Mouse (Mus musculus) retina, postnatal 1 day (tissue): ENCODE results near the gene Kcng1.

Source experiments
- DNase-seq: peaks from one replicate; pipeline ENCODE4 v3.0.0-alpha.2; 2012

Kcng1 gene

GRCm38 (mm10) chr2:168281582-168281981 is at the start of gene Kcng1:
TSS of gene Kcng1 (minus strand) at chr2:168281736.
- DNase-seq = no peak

GRCm38 (mm10) chr2:168330421-168331070 is 49.0 kb upstream of the Kcng1 start:
- no peak for DNase-seq

DNA sequence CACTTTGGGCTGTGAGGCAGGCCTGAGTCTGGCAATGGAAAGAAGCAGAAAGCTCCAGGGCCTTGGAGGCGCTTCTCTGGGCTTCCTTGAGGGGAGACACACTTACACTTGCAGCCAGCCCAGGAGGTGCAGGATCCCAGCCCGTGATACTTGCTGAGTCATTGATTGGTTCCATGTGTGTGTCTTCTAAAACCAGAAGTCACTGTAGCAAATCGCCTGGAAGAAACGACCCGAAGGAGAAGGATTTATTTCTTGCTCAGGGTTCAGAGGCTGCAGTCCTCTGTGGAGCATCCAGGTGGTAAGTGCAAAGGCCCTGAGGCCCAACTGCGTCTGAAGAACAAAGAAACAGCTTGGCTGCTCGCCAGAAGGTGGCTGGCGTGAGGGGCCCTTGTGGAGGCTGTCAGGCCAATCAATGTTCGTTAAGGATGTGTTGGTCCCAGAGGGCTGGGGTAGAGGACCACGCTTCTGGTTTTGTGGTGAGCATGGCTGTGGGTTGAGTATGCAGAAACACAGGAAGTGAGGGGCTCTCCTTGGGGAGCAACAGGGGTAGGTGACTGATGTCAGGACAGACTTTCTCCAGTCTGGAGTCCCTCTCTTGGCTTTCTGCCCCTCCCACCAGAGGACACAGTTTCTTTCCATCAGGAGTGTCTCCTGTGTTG is 40.3 kb upstream of the Kcng1 start:
- no peak for DNase-seq

DNA sequence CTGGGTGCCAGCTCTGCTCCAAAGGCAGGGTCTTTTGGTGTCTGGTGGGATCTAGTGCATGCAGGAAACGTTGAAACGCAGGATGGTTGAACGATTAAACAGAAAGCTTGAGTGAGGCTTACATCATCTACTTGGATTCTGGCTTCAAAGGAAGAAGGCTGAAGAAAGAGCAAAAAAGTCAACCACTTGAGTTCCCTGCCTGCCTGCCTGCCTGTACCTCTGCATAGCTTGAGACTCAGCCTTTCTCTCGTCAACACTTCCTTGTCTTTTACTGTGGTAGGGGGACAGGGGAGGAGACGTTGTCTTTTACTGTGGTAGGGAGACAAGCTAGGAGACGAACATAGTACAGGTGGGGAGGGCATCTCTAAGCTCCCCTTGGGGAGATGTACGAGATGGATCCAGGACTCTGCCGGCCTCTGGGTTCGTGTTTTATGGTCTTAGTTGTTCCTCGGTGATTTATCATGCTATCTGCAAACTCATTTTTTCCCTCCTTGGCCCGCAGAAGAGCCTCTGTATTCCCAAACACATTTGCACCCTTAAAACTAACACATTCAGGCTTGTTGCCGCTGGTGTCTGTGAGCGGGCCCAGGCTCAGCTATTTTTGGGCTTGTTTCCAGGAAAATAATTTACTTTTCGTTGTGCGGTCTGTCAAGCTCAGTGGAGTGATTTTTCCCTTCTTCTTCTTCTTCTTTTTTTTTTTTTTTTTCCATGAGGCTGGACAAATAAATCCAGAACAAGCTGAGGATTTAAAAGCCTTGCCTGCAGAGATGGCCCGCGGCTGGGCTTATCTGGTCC is 39.0 kb upstream of the Kcng1 start:
- DNase-seq = no peak

GRCm38 (mm10) chr2:168314646-168315446 is 33.3 kb upstream of the Kcng1 start:
- DNase-seq = no peak

DNA sequence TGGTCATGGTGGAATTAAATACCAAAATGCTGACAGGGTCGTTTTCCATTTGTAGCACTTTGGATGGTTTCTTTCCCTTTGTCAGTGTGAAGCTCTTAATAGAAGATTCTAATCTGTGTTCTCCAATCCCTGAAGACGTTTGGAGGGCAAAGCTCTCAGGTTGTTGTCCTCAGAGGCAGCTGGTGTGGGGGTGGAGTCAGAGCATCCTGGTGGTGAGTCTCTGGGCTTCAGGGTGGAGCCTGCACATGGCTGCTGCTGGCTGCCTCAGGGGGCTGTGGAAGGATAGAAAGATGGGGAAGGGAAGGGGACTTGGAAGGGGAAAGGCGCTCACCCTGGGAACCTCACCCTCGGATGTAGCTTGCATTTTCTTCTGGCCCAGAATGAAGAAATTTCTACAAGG is 31.0 kb upstream of the Kcng1 start:
- DNase-seq = no peak

DNA sequence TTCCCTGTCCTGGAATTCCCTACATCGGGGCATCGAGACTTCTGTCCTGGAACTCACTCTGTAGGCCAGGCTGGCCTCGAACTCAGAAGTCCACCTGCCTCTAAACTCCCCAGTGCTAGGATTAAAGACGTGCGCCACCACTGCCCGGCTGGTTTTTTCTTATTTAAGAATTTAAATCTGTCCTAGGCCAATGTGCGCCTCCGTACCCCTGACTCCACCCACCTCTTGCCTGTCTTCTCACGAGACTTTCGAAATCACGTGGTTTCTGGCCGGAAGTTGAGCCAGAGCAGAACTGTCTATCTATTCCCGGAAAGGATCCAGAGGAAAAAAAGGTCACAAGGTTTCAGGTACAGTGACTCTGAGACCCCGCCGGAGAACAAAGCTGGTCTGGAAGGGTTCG is 29.5 kb upstream of the Kcng1 start:
- no peak for DNase-seq

- no peak for DNase-seq
Measured at GRCm38 (mm10) chr2:168308916-168309315, 27.4 kb upstream of the Kcng1 start.

GRCm38 (mm10) chr2:168299650-168300049 is 18.1 kb upstream of the Kcng1 start:
- no peak for DNase-seq

DNA sequence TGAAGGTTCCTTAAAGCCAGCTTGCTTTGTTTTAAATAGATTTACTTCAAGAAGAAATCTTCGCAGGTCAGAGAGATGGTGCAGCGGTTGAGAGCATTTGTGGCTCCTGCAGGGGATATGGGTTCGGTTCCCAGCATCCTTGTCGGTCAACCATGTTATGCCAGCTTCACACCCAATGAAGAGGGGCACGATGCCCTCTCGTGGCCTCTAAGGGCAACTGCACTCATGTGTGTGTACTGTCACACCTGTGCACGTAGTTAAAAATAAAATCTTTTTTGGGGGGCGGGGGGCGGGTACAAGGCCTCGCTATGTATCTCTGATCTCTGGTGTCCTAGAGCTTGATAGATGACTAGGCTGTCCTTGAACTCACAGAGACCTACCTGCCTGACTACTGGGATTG is 15.0 kb upstream of the Kcng1 start:
- no peak for DNase-seq

- no peak for DNase-seq
Measured at GRCm38 (mm10) chr2:168292521-168292920, 11.0 kb upstream of the Kcng1 start.

DNA sequence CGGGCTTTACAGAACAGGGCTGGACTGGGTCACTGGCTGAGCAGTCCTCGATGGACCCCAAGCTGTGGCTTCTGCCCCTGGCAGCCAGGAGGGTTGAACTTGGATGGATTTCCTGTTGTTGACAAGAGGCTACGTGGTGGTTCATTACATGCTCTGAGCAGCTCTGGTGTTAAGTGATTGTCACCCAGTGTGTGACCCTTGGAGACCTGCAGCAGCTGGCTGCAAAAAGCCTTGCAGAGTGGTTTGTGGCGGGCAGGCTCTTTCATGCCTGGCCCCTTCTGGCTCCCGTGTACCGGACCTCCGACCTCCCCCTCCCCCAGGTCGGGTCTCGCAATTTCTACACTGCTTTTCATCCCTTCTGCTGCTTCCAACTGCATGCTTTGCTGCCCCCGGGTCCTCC is 10.5 kb upstream of the Kcng1 start:
- no peak for DNase-seq

GRCm38 (mm10) chr2:168289851-168290250 is 8.3 kb upstream of the Kcng1 start:
- no peak for DNase-seq

GRCm38 (mm10) chr2:168289016-168289415 is 7.5 kb upstream of the Kcng1 start:
- no peak for DNase-seq

GRCm38 (mm10) chr2:168286987-168287386 is 5.5 kb upstream of the Kcng1 start:
- no peak for DNase-seq

DNA sequence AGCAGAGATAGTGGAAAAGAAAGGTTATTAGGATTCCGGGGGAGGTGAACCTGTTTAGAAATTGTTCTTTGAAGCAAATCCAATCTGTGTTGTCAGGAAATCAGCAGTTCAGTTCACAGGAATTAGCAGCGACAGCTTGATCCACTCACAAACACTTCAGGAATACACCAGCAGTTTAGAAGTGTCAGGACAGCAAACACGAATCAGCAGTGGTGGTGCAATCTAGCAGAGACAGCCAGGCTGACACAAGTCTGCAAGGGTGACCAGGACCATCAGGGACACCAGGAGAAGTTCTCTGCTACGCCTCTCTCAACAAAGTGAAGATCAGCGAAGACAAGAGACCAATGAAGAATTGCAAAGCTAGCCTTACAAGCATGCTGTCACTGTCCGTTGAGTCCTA is 3.6 kb upstream of the Kcng1 start:
- no peak for DNase-seq

DNA sequence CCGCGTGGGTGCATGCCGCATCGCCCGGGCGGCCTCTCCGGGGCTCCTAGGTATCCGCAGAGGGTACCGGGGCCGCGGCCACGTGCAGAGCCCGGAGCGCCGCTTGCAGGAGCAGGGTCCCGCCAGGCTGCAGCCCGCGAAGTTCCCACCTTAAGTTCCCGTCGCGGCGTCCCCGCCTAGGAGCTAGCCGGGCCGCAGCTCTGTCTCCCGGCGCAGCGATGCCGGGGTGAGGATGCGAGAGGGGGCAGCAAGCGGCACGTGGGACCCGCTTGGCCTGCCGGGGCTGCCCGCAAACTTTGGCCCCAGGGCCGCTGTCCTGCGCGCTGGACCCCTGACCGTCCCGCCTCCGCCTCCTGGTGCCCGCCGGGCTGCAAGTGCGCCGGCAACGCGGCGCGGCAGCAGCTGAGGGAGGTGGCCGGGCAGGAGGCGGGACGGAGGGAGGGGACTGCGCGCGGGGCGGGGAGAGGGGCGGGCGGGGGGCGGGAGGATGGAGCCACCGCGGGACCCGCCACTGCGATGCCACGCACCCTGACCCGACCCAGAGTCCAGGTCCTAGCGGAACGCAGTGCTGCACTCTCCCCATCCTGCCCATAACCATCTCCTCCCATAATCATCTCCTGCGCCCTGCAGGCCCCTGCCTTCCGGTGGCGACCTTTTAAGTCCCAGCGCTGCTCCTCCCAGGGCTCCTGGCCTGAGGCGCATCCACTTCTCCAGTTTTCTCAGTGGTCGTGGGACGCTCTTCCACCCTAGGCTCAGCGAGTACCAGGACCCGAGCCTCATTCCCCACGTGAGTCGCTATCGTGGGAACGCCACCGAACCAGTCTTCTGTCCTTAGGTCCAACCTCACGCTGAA is 581 bp downstream of the Kcng1 start:
- peak; percentile 61 for DNase-seq

DNA sequence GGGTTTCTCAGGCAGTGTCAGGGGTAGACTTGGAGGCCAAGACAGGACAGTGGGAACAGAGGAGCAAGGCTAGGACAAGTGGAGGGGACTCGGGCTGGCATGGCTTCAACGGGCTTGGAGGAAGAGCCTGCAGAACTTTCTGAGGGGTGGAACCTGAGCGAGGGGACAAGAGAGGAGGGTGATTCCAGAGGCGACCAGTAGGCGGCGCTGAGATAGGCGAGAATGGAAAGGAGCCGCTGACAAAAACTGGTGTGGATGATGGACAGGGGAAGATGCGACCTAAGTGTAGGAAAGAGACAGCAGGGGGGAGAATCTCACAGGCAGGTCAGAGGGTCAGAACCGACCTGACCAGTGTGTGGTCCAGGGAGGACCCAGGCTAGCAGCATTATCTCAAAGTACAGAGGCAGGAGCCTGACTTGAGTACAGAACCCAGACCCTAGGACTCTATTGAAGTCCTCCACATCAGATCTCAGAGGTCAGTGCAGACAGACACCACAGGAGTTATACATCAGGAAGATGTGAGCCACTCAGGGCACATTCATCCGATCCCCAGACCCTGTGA is 7.1 kb downstream of the Kcng1 start:
- peak; percentile 77 for DNase-seq

DNA sequence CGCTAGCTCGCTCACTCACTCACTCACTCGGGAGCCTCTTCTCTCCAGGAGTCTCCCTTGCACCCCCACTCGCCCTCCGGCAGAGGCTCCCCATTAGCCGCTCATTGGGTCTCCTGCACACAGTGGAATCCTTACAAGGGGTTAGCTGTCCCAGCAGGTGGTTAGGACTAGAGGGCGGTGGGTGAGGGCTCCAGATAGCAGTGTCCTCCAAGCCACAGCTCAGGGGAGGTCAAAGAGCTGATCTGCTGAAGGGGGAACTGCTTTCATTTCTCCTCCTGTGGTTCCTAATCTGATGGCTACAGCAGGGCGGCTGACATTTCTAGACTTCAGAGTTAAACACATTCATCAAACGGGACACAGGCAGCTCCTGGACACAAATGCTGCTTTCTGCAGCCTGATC is 8.1 kb downstream of the Kcng1 start:
- peak; percentile 24 for DNase-seq

DNA sequence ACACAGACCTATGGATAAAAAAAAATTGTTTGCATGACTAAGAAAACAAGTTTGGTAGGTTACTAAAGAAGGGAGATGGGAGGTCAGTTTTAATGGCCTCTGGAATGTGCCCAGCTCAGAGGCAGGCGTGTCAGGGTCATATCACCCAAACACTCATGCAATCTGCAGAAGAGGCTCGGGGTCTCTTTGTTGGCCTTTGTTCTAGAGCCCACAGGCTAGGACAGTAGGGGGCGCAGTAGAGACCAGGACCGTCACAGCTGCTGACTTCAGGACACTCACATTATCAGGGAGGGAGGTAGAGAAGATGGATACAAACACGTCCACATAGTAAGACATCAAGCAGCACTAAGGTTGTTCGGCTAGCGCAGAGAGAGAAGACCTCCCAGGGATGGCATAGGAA is 13.5 kb downstream of the Kcng1 start:
- DNase-seq = peak; percentile 52

DNA sequence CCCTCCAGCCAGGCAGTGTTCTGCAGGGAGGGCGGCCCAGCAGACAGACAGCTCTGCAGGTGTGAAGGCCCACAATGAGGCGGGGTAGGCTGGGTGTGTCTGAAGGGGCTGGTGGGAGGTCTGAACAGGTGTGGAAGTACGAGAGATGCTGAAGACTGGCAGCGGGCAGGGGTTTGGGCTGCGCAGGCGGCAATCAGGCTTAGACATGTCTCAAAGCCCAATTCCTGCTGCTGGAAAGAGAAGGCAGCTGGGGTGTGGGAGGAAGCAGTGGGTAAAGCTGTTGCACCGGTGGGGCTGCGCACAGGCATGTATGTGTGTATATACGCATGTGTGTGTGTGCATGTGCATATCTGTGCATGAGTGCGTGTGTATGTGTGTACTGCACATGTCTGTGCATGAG is 20.6 kb downstream of the Kcng1 start:
- DNase-seq = no peak

DNA sequence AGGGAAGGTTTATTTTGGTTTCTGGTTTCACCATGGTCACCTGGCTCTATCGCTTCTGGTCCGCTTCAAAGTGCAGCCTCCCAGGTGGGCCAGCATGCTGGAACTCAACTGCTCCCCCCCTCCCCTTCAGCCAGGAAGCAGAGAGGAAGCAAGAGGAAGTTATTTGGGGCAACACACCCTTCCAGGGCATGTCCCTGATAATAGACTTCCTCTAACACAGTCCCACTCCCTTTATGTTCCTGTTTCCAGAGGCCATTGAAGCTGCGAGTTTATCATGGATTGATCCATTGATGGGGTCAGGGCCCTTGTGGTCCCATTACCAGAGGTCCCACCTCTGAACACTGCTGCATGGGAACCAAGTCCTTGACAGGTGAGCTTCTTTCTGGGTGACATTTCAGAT is 21.4 kb downstream of the Kcng1 start:
- no peak for DNase-seq
